ENCODE assay signal across 18 mouse cellular contexts in the genomic region with DNA sequence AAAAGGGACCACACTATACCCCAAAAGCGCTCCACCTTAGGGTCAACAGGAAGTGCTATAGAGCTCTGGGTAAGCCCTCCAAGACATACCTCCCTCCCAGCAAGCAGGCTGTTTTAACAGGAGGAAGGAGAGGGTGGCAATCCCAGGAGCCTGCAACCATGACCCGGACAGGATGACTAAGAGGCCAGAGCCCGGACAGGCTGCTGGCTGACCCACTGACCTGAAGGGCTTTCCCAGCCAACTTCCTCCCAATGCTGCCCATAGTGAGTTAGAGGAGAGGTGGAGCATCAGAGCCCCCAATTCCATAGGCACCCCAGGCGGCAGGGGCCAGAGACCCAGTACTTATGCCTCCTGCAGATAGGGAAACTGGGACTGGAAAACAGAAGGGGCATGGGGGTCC.
DNase-seq lines count a peak whose midpoint lies in the region; ATAC-seq lines count a peak whose summit lies in the region.
"Had no signal": no experiment of that assay in that cellular context is flagged by ENCODE, and none has a peak within 500 bp of the region (broad histone marks: within the 10 kb centered on the region; RNA-seq: fewer than 3 reads in every experiment).

No protein-coding gene starts in this region.

- peak; percentile 64 for DNase-seq in adrenal gland, adult 2 months
- no peak for DNase-seq in adrenal gland, postnatal 25 days
- peak; percentile 8 to 47 for DNase-seq in kidney, postnatal 25 days
- DNase-seq in kidney, adult 11 months, result no peak
- peak; percentile 52 for DNase-seq in adrenal gland, postnatal 14 days
- DNase-seq in layer of hippocampus, adult 9-11 months, result no peak
- DNase-seq: cerebellum, adult 11-12 months; cerebellum, postnatal 10 days; gastrocnemius, adult 2 months; heart, postnatal 10 days; kidney, adult 9 months; lung, adult 18-20 months; lung, postnatal 10 days; thymus, adult 18-20 months; thymus, postnatal 36 days had no signal

- no peak for ATAC-seq in erythroblast, adult 5-6 weeks (replicated peaks; ENCODE audit: low FRiP score, poor library complexity, severe bottlenecking)
- ATAC-seq: forebrain, embryonic 14.5 days; inflammation-experienced regulatory T-cells, adult 6 months had no signal

Comparison
In these comparisons a context has a peak if more than half of its experiments do, and no peak if none do; other contexts are left out.
1. DNase-seq: peak in adrenal gland, adult 2 months (single experiment), kidney, postnatal 25 days (2 of 2) and adrenal gland, postnatal 14 days (single experiment); none in adrenal gland, postnatal 25 days (single experiment), kidney, adult 11 months (single experiment) and layer of hippocampus, adult 9-11 months (single experiment).